Mouse (Mus musculus): Measurements from ENCODE around the gene Dmkn. TPM values are rescaled to one million over a fixed set of nuclear protein-coding genes. Genes with fewer than 3 reads are reported as not detected.
"Not testable (repeated sequence)": the region's sequence is repeated elsewhere in the genome, so short reads cannot be mapped to it uniquely, and the experiment has no call there.

Gene Dmkn
- polyA plus RNA-seq, 1 experiment from 2014 or later, result 4.6 TPM

- H3K4me3 ChIP-seq (replicated peaks), result no peak overlapping the region
- 0 out of 2 replicates have a peak, but pooled peaks cover 3% of the 10 kb centered on the region for H3K4me1 ChIP-seq (replicated peaks)
- no peak overlapping the region for H3K9ac ChIP-seq
- H3K27me3 ChIP-seq (replicated peaks), result no peaks in the 10 kb centered on the region
- WGBS, result 79% methylated on average over 3 of the region's 3 CpGs
- no peak overlapping the region for H3K27ac ChIP-seq
- no peak overlapping the region for H3K4me2 ChIP-seq (replicated peaks)
- no peak for ATAC-seq
- H3K36me3 ChIP-seq, result no peaks in the 10 kb centered on the region
- no peaks in the 10 kb centered on the region for H3K9me3 ChIP-seq
These were observed 60.8 kb downstream of the Dmkn start for GRCm38 (mm10) chr7:30824306-30824705.

- ATAC-seq, result no peak
- Histone ChIP-seq H3K4me1 (replicated peaks) (no peaks in the 10 kb centered on the region), H3K4me2 (replicated peaks) (no peak overlapping the region), H3K9me3 (no peaks in the 10 kb centered on the region), H3K27ac (no peak overlapping the region), H3K27me3 (replicated peaks) (no peaks in the 10 kb centered on the region), H3K9ac (no peak overlapping the region), H3K36me3 (no peaks in the 10 kb centered on the region), H3K4me3 (replicated peaks) (no peak overlapping the region)
- WGBS, result 89% methylated on average over 10 of the region's 10 CpGs
These were observed 63.1 kb downstream of the Dmkn start for GRCm38 (mm10) chr7:30826660-30827059.

DNA sequence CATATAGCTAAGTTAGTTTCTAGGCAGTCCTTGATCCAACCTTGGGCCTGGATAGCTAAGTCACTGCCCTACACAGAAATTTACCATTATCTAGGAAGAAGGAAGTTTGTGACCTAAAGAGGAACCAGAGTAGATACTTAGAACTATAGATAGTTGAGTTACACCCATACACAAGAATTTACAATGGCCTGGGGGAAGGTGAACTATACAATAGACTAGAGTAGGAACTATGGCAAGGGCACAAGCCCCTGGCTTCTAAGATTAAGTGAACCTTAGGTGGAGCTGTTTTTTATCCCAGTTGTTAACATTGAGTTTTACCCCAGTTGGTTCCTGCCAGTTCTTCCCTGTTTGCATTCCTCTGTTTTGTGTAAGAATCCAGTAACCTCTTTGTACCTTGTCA lies 65.3 kb downstream of the Dmkn start:
- H3K27me3 ChIP-seq (replicated peaks); H3K4me1 ChIP-seq (replicated peaks); H3K36me3 ChIP-seq; H3K9me3 ChIP-seq; H3K4me2 ChIP-seq (replicated peaks); H3K27ac ChIP-seq; H3K4me3 ChIP-seq (replicated peaks); ATAC-seq; H3K9ac ChIP-seq: not testable (repeated sequence)

GRCm38 (mm10) chr7:30829428-30829827 lies 65.9 kb downstream of the Dmkn start:
- WGBS, result 81% methylated on average over 3 of the region's 3 CpGs
- H3K9ac ChIP-seq, result no peak overlapping the region

More at GRCm38 (mm10) chr7:30829428-30829827, 65.9 kb downstream of the Dmkn start:
- ATAC-seq, result no peak
- Histone ChIP-seq H3K4me2 (replicated peaks) (no peak overlapping the region), H3K9me3 (no peaks in the 10 kb centered on the region), H3K27me3 (replicated peaks) (no peaks in the 10 kb centered on the region), H3K4me3 (replicated peaks) (no peak overlapping the region), H3K36me3 (no peaks in the 10 kb centered on the region), H3K4me1 (replicated peaks) (no peaks in the 10 kb centered on the region), H3K27ac (no peak overlapping the region)

Other genes with a start within 250 kb of the Dmkn start
- gene Arhgap33, start 228.7 kb upstream of the Dmkn start, polyA plus RNA-seq (2015; fragmentation: Nextera tagmentation; extraction: Ambion mirVana), result 7.4 and 7.8 TPM in 2 replicates
- gene Hspb6, start 211.6 kb upstream of the Dmkn start, polyA plus RNA-seq (2015; fragmentation: Nextera tagmentation; extraction: Ambion mirVana), result 37.8 and 41.5 TPM in 2 replicates
- 8.7 and 10.0 TPM in 2 replicates for gene Proser3, start 211.5 kb upstream of the Dmkn start, polyA plus RNA-seq (2015; fragmentation: Nextera tagmentation; extraction: Ambion mirVana)
- gene Lin37, start 203.9 kb upstream of the Dmkn start, polyA plus RNA-seq (2015; fragmentation: Nextera tagmentation; extraction: Ambion mirVana), result 46.3 and 48.4 TPM in 2 replicates
- gene U2af1l4, start 200.5 kb upstream of the Dmkn start, polyA plus RNA-seq (2015; fragmentation: Nextera tagmentation; extraction: Ambion mirVana), result 73.4 and 76.6 TPM in 2 replicates
- 9.0 and 10.3 TPM in 2 replicates for gene Gm49396, start 200.4 kb upstream of the Dmkn start, polyA plus RNA-seq (2015; fragmentation: Nextera tagmentation; extraction: Ambion mirVana)
- 148 and 151 TPM in 2 replicates for gene Psenen, start 200.1 kb upstream of the Dmkn start, polyA plus RNA-seq (2015; fragmentation: Nextera tagmentation; extraction: Ambion mirVana)
- 2.2 and 2.9 TPM in 2 replicates for gene Igflr1, start 198.3 kb upstream of the Dmkn start, polyA plus RNA-seq (2015; fragmentation: Nextera tagmentation; extraction: Ambion mirVana)
- 6.5 and 7.2 TPM in 2 replicates for gene Kmt2b, start 175.0 kb upstream of the Dmkn start, polyA plus RNA-seq (2015; fragmentation: Nextera tagmentation; extraction: Ambion mirVana)
- 0.87 and 1.6 TPM in 2 replicates for gene Zbtb32, start 164.8 kb upstream of the Dmkn start, polyA plus RNA-seq (2015; fragmentation: Nextera tagmentation; extraction: Ambion mirVana)
- 8.5 and 10.0 TPM in 2 replicates for gene Upk1a, start 150.9 kb upstream of the Dmkn start, polyA plus RNA-seq (2015; fragmentation: Nextera tagmentation; extraction: Ambion mirVana)
- 1,191 and 1,300 TPM in 2 replicates for gene Cox6b1, start 137.6 kb upstream of the Dmkn start, polyA plus RNA-seq (2015; fragmentation: Nextera tagmentation; extraction: Ambion mirVana)
- gene Etv2, start 127.9 kb upstream of the Dmkn start, polyA plus RNA-seq (2015; fragmentation: Nextera tagmentation; extraction: Ambion mirVana), result not detected in 2 replicates
- 102 and 107 TPM in 2 replicates for gene Rbm42, start 113.4 kb upstream of the Dmkn start, polyA plus RNA-seq (2015; fragmentation: Nextera tagmentation; extraction: Ambion mirVana)
- 38.7 and 40.5 TPM in 2 replicates for gene Haus5, start 98.8 kb upstream of the Dmkn start, polyA plus RNA-seq (2015; fragmentation: Nextera tagmentation; extraction: Ambion mirVana)
- gene Pmis2, start 92.2 kb upstream of the Dmkn start, polyA plus RNA-seq (2015; fragmentation: Nextera tagmentation; extraction: Ambion mirVana), result not detected in 2 replicates
- gene 2200002J24Rik, start 64.8 kb upstream of the Dmkn start, polyA plus RNA-seq (2015; fragmentation: Nextera tagmentation; extraction: Ambion mirVana), result 3.2 and 4.7 TPM in 2 replicates
- gene Atp4a, start 51.5 kb upstream of the Dmkn start, polyA plus RNA-seq (2015; fragmentation: Nextera tagmentation; extraction: Ambion mirVana), result 1.3 and 2.0 TPM in 2 replicates
- 220 and 257 TPM in 2 replicates for gene Tmem147, start 34.2 kb upstream of the Dmkn start, polyA plus RNA-seq (2015; fragmentation: Nextera tagmentation; extraction: Ambion mirVana)
- gene Gapdhs, start 20.1 kb upstream of the Dmkn start, polyA plus RNA-seq (2015; fragmentation: Nextera tagmentation; extraction: Ambion mirVana), result 0.10 and 0.33 TPM in 2 replicates
- 1.4 TPM in 2 replicates for gene Sbsn, start 12.3 kb upstream of the Dmkn start, polyA plus RNA-seq (2015; fragmentation: Nextera tagmentation; extraction: Ambion mirVana)
- 1.9 and 2.8 TPM in 2 replicates for gene Krtdap, start 24.1 kb downstream of the Dmkn start, polyA plus RNA-seq (2015; fragmentation: Nextera tagmentation; extraction: Ambion mirVana)
- gene Ffar2, start 60.0 kb downstream of the Dmkn start, polyA plus RNA-seq (2015; fragmentation: Nextera tagmentation; extraction: Ambion mirVana), result 10.9 and 15.5 TPM in 2 replicates
- 0.54 and 0.83 TPM in 2 replicates for gene Ffar3, start 92.4 kb downstream of the Dmkn start, polyA plus RNA-seq (2015; fragmentation: Nextera tagmentation; extraction: Ambion mirVana)
- gene Ffar1, start 97.8 kb downstream of the Dmkn start, polyA plus RNA-seq (2015; fragmentation: Nextera tagmentation; extraction: Ambion mirVana), result 0.25 and 0.27 TPM in 2 replicates
- gene Cd22, start 116.6 kb downstream of the Dmkn start, polyA plus RNA-seq (2015; fragmentation: Nextera tagmentation; extraction: Ambion mirVana), result 0.38 and 0.59 TPM in 2 replicates
- gene Mag, start 151.1 kb downstream of the Dmkn start, polyA plus RNA-seq (2015; fragmentation: Nextera tagmentation; extraction: Ambion mirVana), result 0.24 and 0.40 TPM in 2 replicates
- not detected in 2 replicates for gene Hamp2, start 160.9 kb downstream of the Dmkn start, polyA plus RNA-seq (2015; fragmentation: Nextera tagmentation; extraction: Ambion mirVana)
- 0.41 TPM in 1 of 2 replicates, not detected in the other for gene Hamp, start 180.3 kb downstream of the Dmkn start, polyA plus RNA-seq (2015; fragmentation: Nextera tagmentation; extraction: Ambion mirVana)
- 17.5 and 18.1 TPM in 2 replicates for gene Usf2, start 193.0 kb downstream of the Dmkn start, polyA plus RNA-seq (2015; fragmentation: Nextera tagmentation; extraction: Ambion mirVana)
- gene Lsr, start 209.7 kb downstream of the Dmkn start, polyA plus RNA-seq (2015; fragmentation: Nextera tagmentation; extraction: Ambion mirVana), result 146 and 163 TPM in 2 replicates
- gene Fam187b, start 210.0 kb downstream of the Dmkn start, polyA plus RNA-seq (2015; fragmentation: Nextera tagmentation; extraction: Ambion mirVana), result 10.1 and 11.4 TPM in 2 replicates